Mouse (Mus musculus) kidney, embryonic 14.5 days (tissue): ENCODE measurements at regions not wholly inside any gene's neighbourhood (a gene's known extent, or its start where the extent isn't known, plus 50 kb on each side); places are given as distances from the start of the nearest gene placed in this dataset.

ENCODE experiments used
- ATAC-seq: fragments of 200-750 bp; cut with Nextera tagmentation; 2 replicates; pipeline ENCODE4 v1.8.0; 2017; ENCODE audit warnings: moderate number of reproducible peaks, mild to moderate bottlenecking, moderate TSS enrichment, moderate library complexity; ENCODE audit not compliant: low FRiP score, low TSS enrichment
- H3K27ac ChIP-seq: fragments of 300-500 bp; sonication (generic); 2 replicates; pipeline ENCODE4 v1.5.1; 2014; ENCODE audit warnings: low read depth, mild to moderate bottlenecking, low read length, moderate library complexity, mixed read lengths
- H3K27me3 ChIP-seq: fragments of 300-500 bp; sonication (generic); 2 replicates; pipeline ENCODE4 v1.6.1; 2014; ENCODE audit warnings: mild to moderate bottlenecking, low read length; ENCODE audit not compliant: control insufficient read depth, insufficient read depth
- H3K36me3 ChIP-seq: fragments of 300-500 bp; sonication (generic); 2 replicates; pipeline ENCODE4 v1.6.1; 2014; ENCODE audit warnings: low read length, mixed read lengths; ENCODE audit not compliant: control insufficient read depth, insufficient read depth
- H3K4me1 ChIP-seq: fragments of 300-500 bp; sonication (generic); 2 replicates; pipeline ENCODE4 v1.6.1; 2014; ENCODE audit warnings: low read length, mixed read lengths; ENCODE audit not compliant: control insufficient read depth, insufficient read depth
- H3K4me2 ChIP-seq: fragments of 300-500 bp; sonication (generic); replicated peaks from 2 replicates; pipeline ENCODE4 v1.6.1; 2014; ENCODE audit warnings: low read depth, mild to moderate bottlenecking, low read length
- H3K4me3 ChIP-seq: fragments of 300-500 bp; sonication (generic); 2 replicates; pipeline ENCODE4 v1.5.1; 2014; ENCODE audit warnings: mild to moderate bottlenecking, low read length
- H3K9ac ChIP-seq: fragments of 300-500 bp; sonication (generic); 2 replicates; pipeline ENCODE4 v1.6.1; 2014; ENCODE audit warnings: low read depth, mild to moderate bottlenecking, low read length, moderate library complexity
- H3K9me3 ChIP-seq: fragments of 300-500 bp; sonication (generic); 2 replicates; pipeline ENCODE4 v1.6.1; 2016; ENCODE audit warnings: low read length; ENCODE audit not compliant: control insufficient read depth
- WGBS: fragments of 180-500 bp; shearing (Covaris S2); extraction: QIAGEN DNeasy Blood & Tissue Kit; methylation state at CpG from one replicate; pipeline ENCODE4 v1.1.7; 2014; 5-methylcytosine and 5-hydroxymethylcytosine counted together

DNA sequence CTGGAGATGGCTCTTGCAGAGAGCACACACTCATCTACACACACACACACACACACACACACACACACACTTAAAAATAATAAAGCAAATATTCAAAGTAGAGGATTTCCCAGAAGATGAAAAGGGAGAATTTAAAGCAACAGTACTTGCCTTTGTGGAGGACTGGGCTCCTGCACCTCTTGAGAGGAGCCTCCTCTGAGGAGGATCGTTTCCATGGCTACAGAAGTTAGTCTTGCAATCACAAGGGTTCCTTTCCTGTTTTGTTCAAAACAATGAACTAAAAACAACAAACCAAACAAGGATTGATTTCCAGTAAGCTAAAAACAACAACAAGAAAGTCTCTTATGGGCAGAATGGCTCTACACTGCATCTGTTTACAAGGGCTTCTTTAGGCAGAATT is 223.8 kb downstream of the Irs2 start:
- Histone ChIP-seq H3K4me3 (no peak overlapping the region), H3K27me3 (no peaks in the 10 kb centered on the region), H3K36me3 (no peaks in the 10 kb centered on the region), H3K27ac (no peak overlapping the region), H3K9me3 (no peaks in the 10 kb centered on the region), H3K9ac (no peak overlapping the region), H3K4me1 (no peaks in the 10 kb centered on the region), H3K4me2 (no peak overlapping the region)
- ATAC-seq, result no peak
- 73% methylated on average over 1 of the region's 1 CpGs for WGBS

DNA sequence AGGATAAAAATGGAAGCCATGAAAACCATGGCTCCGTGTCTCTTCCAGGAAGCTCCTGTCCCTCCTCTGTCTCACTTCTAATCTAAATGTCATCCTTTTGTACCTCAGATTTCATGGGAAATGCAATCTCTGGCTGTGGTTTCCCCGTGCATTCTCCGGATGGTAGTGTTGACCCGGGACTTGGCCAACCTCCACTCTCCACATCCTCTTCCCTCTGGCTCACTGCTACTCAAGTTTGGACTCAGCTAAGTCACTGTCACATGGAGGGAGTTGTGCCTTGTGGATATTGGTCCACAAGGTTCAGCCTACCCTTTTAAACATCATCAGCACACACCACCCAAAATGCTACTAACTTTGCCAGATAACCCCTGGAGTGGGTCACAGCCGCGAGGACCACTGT is 226.4 kb downstream of the Irs2 start:
- H3K4me1 ChIP-seq, result no peaks in the 10 kb centered on the region
- peaks cover 3% of the 10 kb centered on the region; the same call in 1 of the 2 replicates for H3K9me3 ChIP-seq
- 87% methylated on average over 6 of the region's 6 CpGs for WGBS
- H3K36me3 ChIP-seq, result no peaks in the 10 kb centered on the region
- no peak overlapping the region for H3K9ac ChIP-seq
- no peak overlapping the region for H3K4me2 ChIP-seq
- no peak for ATAC-seq
- H3K27ac ChIP-seq, result no peak overlapping the region
- H3K4me3 ChIP-seq, result no peak overlapping the region
- H3K27me3 ChIP-seq, result no peaks in the 10 kb centered on the region

DNA sequence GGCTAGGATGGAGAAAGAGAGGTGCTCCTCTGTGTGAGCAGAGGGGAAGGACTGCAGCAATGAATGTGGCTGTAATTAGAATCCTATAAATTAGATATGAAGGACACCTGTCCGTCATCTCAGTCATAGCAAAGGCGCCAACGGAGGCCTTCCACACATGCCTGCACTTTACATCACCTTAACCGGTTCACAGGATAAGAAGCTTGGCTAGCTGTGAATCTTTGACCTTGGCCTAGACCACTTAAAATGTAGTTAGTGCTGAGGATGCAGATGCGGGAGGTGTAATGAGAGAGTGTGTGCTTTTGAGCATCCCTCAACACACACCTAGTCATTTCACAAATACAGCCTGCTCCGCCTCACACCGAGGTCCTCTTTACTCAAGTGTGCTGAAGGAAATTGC is 228.6 kb downstream of the Irs2 start:
- no peak overlapping the region for H3K4me3 ChIP-seq

DNA sequence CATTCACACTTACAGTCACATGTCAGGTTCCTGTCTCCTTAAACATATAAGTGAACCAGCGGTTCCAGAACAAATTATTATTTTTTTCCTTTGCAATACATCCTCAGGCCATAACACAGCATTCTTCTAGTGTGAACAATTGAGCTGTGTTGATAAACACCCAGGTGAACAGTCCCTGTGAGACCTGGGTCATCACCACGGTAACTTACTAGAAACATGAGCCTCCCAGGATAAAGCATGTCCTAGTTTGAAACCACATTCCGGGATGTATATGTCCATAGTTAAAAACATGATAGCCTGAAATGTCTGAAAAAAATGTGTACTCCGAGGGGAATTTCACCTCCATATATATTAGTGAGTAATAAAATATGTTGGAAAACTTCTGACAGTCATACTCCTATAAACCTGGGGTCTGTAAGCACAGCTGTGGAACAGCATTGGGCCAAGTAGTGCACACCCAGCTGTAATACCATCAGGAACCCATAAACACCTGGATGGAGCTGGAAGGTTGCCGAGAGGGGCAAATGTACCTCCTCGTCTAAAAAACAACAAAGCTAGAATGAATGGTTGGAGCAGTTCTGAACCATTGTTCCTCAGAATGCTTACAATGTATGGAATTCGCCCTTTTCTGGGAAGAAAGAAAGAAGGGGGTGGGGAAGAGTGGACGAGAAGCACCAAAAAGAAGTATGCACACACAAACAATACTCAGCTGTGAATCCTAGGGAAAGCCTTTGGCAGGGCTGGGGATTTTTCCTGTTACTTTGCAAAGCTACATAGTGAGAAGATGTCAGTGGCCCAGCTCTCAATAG is 232.9 kb downstream of the Irs2 start:
- ATAC-seq, result no peak
- H3K27ac ChIP-seq, result no peak overlapping the region

More for the DNA sequence above, 228.6 kb downstream of the Irs2 start:
- ATAC-seq, result no peak
- Histone ChIP-seq H3K36me3 (no peaks in the 10 kb centered on the region), H3K4me1 (no peaks in the 10 kb centered on the region), H3K9me3 (peaks cover 4% of the 10 kb centered on the region; the same call in 1 of the 2 replicates), H3K4me2 (no peak overlapping the region), H3K27ac (no peak overlapping the region), H3K9ac (no peak overlapping the region), H3K27me3 (no peaks in the 10 kb centered on the region)
- 87% methylated on average over 7 of the region's 7 CpGs for WGBS

DNA sequence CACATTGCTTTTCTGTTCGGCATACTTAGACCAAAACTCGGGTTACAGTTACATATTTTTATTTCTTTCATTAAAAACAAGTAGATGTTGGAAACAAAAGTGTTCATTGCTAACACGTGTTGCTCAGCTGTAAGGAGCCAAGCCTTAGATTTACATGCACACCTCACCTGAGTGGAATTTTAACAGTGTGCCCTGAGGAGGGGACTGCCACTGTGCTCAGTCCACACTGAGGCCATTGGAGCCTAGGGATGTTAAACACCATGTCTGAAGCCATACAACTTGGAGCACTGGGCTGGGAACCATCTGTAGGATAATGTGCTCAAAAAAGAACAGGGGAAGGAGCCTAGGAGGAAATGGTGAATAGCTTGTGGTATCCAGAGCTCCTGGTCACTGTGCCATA is 233.5 kb downstream of the Irs2 start:
- no peak for ATAC-seq
- Histone ChIP-seq H3K9ac (no peak overlapping the region), H3K4me2 (no peak overlapping the region), H3K9me3 (peaks cover 4% of the 10 kb centered on the region; the same call in 1 of the 2 replicates), H3K4me1 (no peaks in the 10 kb centered on the region), H3K4me3 (no peak overlapping the region), H3K27ac (no peak overlapping the region), H3K36me3 (no peaks in the 10 kb centered on the region), H3K27me3 (no peaks in the 10 kb centered on the region)
- WGBS, result 92% methylated on average over 3 of the region's 3 CpGs

More for the DNA sequence above, 232.9 kb downstream of the Irs2 start:
- Histone ChIP-seq H3K27me3 (no peaks in the 10 kb centered on the region), H3K4me2 (no peak overlapping the region), H3K36me3 (no peaks in the 10 kb centered on the region), H3K9ac (no peak overlapping the region), H3K4me1 (no peaks in the 10 kb centered on the region), H3K4me3 (no peak overlapping the region), H3K9me3 (peaks cover 4% of the 10 kb centered on the region; the same call in 1 of the 2 replicates)
- 71% methylated on average over 8 of the region's 8 CpGs for WGBS

DNA sequence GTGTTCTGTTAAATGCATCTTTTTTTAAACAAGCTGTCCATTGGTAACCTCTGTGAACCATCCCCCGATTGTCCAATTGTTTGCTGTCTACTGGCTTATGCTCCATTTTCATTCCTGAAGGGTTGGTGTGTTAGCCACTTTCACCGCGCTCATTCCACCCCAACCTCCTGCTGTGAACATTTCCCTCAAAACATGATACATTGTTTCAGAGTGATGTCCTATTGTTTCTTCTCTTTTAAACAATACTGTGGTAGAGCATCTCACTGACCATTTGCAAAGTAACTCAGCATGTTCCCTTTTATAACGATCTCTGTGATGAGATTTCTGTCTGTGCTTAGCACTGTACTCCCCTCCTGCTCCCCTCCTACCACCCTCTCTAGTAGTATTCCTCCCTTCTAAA is 240.1 kb downstream of the Irs2 start:
- WGBS, result 85% methylated on average over 4 of the region's 4 CpGs

DNA sequence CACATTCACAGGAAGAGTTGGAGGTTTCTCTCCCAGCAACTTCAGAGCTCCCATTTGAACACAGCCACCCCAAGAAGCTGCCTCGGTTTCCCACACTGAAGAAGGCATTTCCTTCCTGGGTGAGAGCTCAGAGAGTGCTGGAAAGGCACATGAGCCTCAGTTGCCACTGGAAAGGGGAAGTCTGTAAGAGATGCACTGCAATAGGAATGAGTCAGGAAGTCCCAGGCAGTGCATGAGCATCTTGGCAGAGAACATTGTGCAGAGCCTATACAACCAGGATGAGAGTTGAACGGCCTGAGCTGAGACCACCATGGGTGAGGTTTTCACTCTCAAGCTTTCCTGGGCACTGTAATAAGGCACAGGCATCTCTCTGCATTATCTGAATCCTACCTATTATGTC is 244.4 kb downstream of the Irs2 start:
- no peaks in the 10 kb centered on the region for H3K9me3 ChIP-seq
- peaks cover 9% of the 10 kb centered on the region; the same call in 1 of the 2 replicates for H3K4me1 ChIP-seq

More for the DNA sequence above, 240.1 kb downstream of the Irs2 start:
- H3K4me3 ChIP-seq, result no peak overlapping the region
- no peaks in the 10 kb centered on the region for H3K9me3 ChIP-seq
- H3K27ac ChIP-seq, result no peak overlapping the region
- no peak overlapping the region for H3K9ac ChIP-seq
- H3K4me1 ChIP-seq, result no peaks in the 10 kb centered on the region
- no peak overlapping the region for H3K4me2 ChIP-seq
- no peaks in the 10 kb centered on the region for H3K27me3 ChIP-seq
- no peak for ATAC-seq
- no peaks in the 10 kb centered on the region for H3K36me3 ChIP-seq

DNA sequence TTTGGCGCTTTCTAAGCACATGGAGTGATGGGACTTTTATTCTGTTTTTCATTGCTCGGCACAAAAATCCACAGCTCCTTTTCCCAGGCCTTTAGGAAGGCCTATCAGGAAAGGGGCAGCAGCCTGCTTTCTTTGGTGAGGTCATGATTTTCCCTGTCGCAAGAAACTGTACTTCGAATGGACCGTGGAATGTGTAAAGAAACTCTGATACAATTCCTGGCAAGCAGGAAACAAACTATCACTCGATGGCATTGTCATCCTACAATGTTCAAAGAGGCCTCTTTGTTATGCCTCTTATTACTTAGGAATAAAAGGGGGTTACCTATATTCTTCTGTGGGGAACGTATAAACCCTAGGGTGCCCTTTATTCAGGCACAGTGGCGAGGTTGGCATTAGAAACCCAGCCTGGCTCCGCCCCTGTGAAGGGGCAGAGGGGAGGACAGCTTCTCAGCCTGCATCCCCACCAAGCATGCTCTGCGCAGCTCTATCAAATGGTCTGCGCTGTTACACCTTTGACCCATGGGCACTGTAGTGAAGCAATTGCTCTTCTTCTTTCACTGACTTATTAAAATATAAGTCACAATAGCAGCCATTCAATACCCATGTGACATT is 246.5 kb downstream of the Irs2 start:
- Histone ChIP-seq H3K4me1 (peaks cover 9% of the 10 kb centered on the region; the same call in 1 of the 2 replicates), H3K9me3 (no peaks in the 10 kb centered on the region), H3K4me2 (no peak overlapping the region), H3K36me3 (no peaks in the 10 kb centered on the region), H3K4me3 (no peak overlapping the region), H3K9ac (no peak overlapping the region), H3K27ac (no peak overlapping the region), H3K27me3 (no peaks in the 10 kb centered on the region)
- 47% methylated on average over 11 of the region's 11 CpGs for WGBS
- ATAC-seq, result no peak

More for the DNA sequence above, 244.4 kb downstream of the Irs2 start:
- Histone ChIP-seq H3K27me3 (no peaks in the 10 kb centered on the region), H3K4me3 (no peak overlapping the region), H3K27ac (no peak overlapping the region), H3K4me2 (no peak overlapping the region), H3K36me3 (no peaks in the 10 kb centered on the region), H3K9ac (no peak overlapping the region)
- ATAC-seq, result no peak
- 88% methylated on average over 2 of the region's 2 CpGs for WGBS
